Mouse (Mus musculus) stomach, embryonic 15.5 days (tissue): ENCODE results near the gene Nenf. TPM values are rescaled to one million over a fixed set of nuclear protein-coding genes. Genes with fewer than 3 reads are reported as not detected.

Experiments used
- ATAC-seq: fragments of 200-750 bp; cut with Nextera tagmentation; 2 replicates; pipeline ENCODE4 v1.8.0; 2017; ENCODE audit warnings: low read depth, moderate number of reproducible peaks, moderate TSS enrichment; ENCODE audit not compliant: insufficient read depth, low FRiP score
- H3K27ac ChIP-seq: fragments of 300-500 bp; sonication (generic); 2 replicates; pipeline ENCODE4 v1.5.1; 2015; ENCODE audit warnings: mild to moderate bottlenecking, inconsistent platforms
- H3K27me3 ChIP-seq: fragments of 300-500 bp; sonication (generic); replicated peaks from 2 replicates; pipeline ENCODE4 v1.6.1; 2015; ENCODE audit warnings: inconsistent platforms
- H3K36me3 ChIP-seq: fragments of 300-500 bp; sonication (generic); 2 replicates; pipeline ENCODE4 v1.6.1; 2015; ENCODE audit warnings: inconsistent platforms
- H3K4me1 ChIP-seq: fragments of 300-500 bp; sonication (generic); 2 replicates; pipeline ENCODE4 v1.6.1; 2015; ENCODE audit warnings: inconsistent platforms
- H3K4me2 ChIP-seq: fragments of 300-500 bp; sonication (generic); 2 replicates; pipeline ENCODE4 v1.6.1; 2015; ENCODE audit warnings: mild to moderate bottlenecking, inconsistent platforms
- H3K4me3 ChIP-seq: fragments of 300-500 bp; sonication (generic); replicated peaks from 2 replicates; pipeline ENCODE4 v1.5.1; 2015; ENCODE audit warnings: inconsistent platforms
- H3K9ac ChIP-seq: fragments of 300-500 bp; sonication (generic); 2 replicates; pipeline ENCODE4 v1.6.1; 2015; ENCODE audit warnings: inconsistent platforms
- H3K9me3 ChIP-seq: fragments of 300-500 bp; sonication (generic); 2 replicates; pipeline ENCODE4 v1.6.1; 2016; ENCODE audit warnings: inconsistent platforms
- WGBS: fragments of 180-500 bp; shearing (Covaris S2); methylation state at CpG from one replicate; pipeline ENCODE4 v1.1.7; 2015; 5-methylcytosine and 5-hydroxymethylcytosine counted together
- polyA plus RNA-seq: library from polyadenylated mRNA; unstranded; fragments of >200 nt; fragmentation: Nextera tagmentation; extraction: Ambion mirVana; gene quantifications from 2 replicates; pipeline ENCODE4 v1.2.1, GENCODE M21; 2015

The Nenf gene
- polyA plus RNA-seq, result 105 and 110 TPM in 2 replicates

GRCm38 (mm10) chr1:191317591-191318196 is at the start of gene Nenf:
Gene Nenf, minus strand, starts transcription at chr1:191318194.
- Histone ChIP-seq H3K27me3 (no peaks in the 10 kb centered on the region), H3K4me3 (peak within 1 kb of the TSS; percentile 72), H3K27ac (peak within 1 kb of the TSS; percentile 79), H3K9me3 (no peaks in the 10 kb centered on the region), H3K36me3 (no peaks in the 10 kb centered on the region), H3K9ac (peak within 1 kb of the TSS; percentile 90), H3K4me2 (peak within 1 kb of the TSS; percentile 70), H3K4me1 (no peaks in the 10 kb centered on the region)
- under 1% methylated on average over 54 of the region's 54 CpGs for WGBS
- peak; percentile 94 for ATAC-seq

DNA sequence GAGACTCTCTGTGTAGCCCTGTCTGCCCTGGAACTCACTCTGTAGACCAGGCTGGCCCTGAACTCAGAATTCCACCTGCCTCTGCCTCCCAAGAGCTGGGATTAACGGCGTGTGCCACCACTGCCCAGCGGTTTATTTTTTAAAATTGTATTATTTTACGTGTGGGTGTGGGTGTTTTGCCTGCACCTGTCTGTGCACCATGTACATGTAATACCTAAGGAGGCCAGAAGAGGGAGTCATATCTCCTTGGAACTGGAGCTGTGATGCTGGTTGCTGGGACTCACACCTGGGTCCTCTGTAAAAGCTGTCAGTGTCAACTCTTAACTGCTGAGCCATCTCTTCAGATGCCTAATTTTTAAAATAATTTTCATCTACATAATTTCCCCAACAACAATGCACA is 46.5 kb upstream of the Nenf start:
- no peak overlapping the region for H3K9ac ChIP-seq
- H3K27ac ChIP-seq, result no peak overlapping the region
- no peaks in the 10 kb centered on the region for H3K36me3 ChIP-seq
- H3K4me1 ChIP-seq, result no peaks in the 10 kb centered on the region
- H3K4me2 ChIP-seq, result no peak overlapping the region
- no peaks in the 10 kb centered on the region for H3K27me3 ChIP-seq
- 79% methylated on average over 4 of the region's 4 CpGs for WGBS
- no peaks in the 10 kb centered on the region for H3K9me3 ChIP-seq
- H3K4me3 ChIP-seq, result no peak overlapping the region
- no peak for ATAC-seq

DNA sequence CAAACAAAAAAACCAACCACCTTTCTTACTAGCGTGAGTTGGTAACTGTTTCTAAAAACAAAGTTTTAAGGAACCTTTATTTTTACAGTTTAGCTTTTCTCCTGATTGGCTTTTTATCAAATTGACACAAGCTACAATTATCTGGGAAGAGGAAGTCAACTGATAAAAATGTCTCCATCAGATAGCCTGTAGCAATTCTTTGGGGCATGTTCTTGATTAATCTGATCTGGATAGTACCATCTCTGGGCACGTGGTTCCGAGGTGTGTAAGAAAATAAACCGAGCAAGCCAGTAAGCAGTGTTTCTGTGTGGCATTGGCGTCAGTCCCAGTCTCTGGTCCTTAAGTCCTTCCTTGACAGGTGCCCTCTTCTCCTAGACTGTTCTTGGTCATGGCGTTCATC is 44.4 kb upstream of the Nenf start:
- H3K4me1 ChIP-seq, result no peaks in the 10 kb centered on the region
- H3K9ac ChIP-seq, result no peak overlapping the region
- H3K27me3 ChIP-seq, result no peaks in the 10 kb centered on the region
- H3K4me3 ChIP-seq, result no peak overlapping the region
- no peak overlapping the region for H3K4me2 ChIP-seq
- H3K36me3 ChIP-seq, result 0 out of 2 replicates have a peak, but pooled peaks cover 6% of the 10 kb centered on the region
- H3K9me3 ChIP-seq, result no peaks in the 10 kb centered on the region
- no peak overlapping the region for H3K27ac ChIP-seq
- no peak for ATAC-seq
- WGBS, result 84% methylated on average over 6 of the region's 6 CpGs

DNA sequence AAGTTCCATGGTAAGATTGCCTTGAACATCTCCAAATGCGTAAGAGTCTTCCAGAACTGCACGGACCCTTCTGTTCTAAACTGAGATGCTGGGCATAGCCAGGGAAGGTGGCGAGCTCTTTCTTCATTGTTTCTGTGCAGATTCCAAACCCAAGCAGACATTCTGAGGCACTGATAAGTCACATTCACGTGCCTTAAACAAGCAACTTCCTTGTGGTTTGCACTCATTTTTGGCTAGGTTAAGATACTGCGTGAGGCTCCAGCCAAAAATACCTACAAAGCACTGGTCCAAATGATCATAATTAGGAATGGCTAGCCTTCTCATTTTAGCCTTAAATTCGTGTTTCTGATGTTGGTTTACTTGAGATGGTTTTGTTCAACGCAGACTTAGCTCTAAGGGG is 41.5 kb upstream of the Nenf start:
- 86% methylated on average over 7 of the region's 7 CpGs for WGBS
- Histone ChIP-seq H3K27me3 (no peaks in the 10 kb centered on the region), H3K4me3 (no peak overlapping the region), H3K9ac (no peak overlapping the region), H3K36me3 (peaks cover 22% of the 10 kb centered on the region; the same call in 1 of the 2 replicates), H3K4me2 (no peak overlapping the region), H3K4me1 (no peaks in the 10 kb centered on the region), H3K9me3 (no peaks in the 10 kb centered on the region), H3K27ac (no peak overlapping the region)
- ATAC-seq, result no peak

DNA sequence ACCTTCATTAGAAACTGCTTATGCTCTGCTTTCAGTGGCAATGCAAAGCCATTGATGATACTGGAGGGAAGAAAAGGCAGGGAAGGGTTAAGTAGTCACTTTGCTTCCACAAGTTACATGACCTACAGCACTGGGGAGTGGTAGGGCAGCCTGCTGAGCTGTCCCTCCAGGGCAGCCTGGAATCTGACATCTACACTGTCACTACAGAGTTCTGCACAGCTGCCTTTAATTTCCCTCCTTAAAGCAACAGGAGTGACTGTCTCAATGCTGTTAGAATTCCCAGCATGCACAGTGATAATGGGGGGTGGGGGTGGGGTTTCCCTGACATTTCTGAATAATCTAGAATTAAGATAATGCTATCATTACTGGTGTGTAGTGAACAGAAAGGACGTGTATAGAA is 38.9 kb upstream of the Nenf start:
- Histone ChIP-seq H3K27me3 (no peaks in the 10 kb centered on the region), H3K4me2 (no peak overlapping the region), H3K9ac (no peak overlapping the region), H3K4me3 (no peak overlapping the region), H3K27ac (no peak overlapping the region), H3K36me3 (peaks cover 36% of the 10 kb centered on the region; the same call in 1 of the 2 replicates), H3K4me1 (no peaks in the 10 kb centered on the region), H3K9me3 (no peaks in the 10 kb centered on the region)
- 71% methylated on average over 1 of the region's 1 CpGs for WGBS
- no peak for ATAC-seq

GRCm38 (mm10) chr1:191353836-191354235 is 35.8 kb upstream of the Nenf start:
- H3K4me3 ChIP-seq, result no peak overlapping the region
- peaks cover 44% of the 10 kb centered on the region for H3K36me3 ChIP-seq
- no peak overlapping the region for H3K9ac ChIP-seq
- no peaks in the 10 kb centered on the region for H3K9me3 ChIP-seq
- WGBS, result 91% methylated on average over 4 of the region's 4 CpGs
- no peak overlapping the region for H3K27ac ChIP-seq
- no peaks in the 10 kb centered on the region for H3K27me3 ChIP-seq
- 0 out of 2 replicates have a peak, but pooled peaks cover 4% of the 10 kb centered on the region for H3K4me1 ChIP-seq
- no peak for ATAC-seq
- no peak overlapping the region for H3K4me2 ChIP-seq

GRCm38 (mm10) chr1:191352786-191353488 is 34.9 kb upstream of the Nenf start:
- 61% methylated on average over 14 of the region's 14 CpGs for WGBS
- H3K27ac ChIP-seq, result no peak overlapping the region
- no peak overlapping the region for H3K9ac ChIP-seq
- H3K27me3 ChIP-seq, result no peaks in the 10 kb centered on the region
- ATAC-seq, result no peak
- H3K4me1 ChIP-seq, result 0 out of 2 replicates have a peak, but pooled peaks cover 4% of the 10 kb centered on the region
- no peaks in the 10 kb centered on the region for H3K9me3 ChIP-seq
- no peak overlapping the region for H3K4me2 ChIP-seq
- peaks cover 43% of the 10 kb centered on the region for H3K36me3 ChIP-seq
- H3K4me3 ChIP-seq, result no peak overlapping the region

- H3K4me2 ChIP-seq, result no peak overlapping the region
- no peak for ATAC-seq
- 0 out of 2 replicates have a peak, but pooled peaks cover 4% of the 10 kb centered on the region for H3K4me1 ChIP-seq
- H3K36me3 ChIP-seq, result peaks cover 35% of the 10 kb centered on the region
- H3K4me3 ChIP-seq, result no peak overlapping the region
- no peak overlapping the region for H3K27ac ChIP-seq
- H3K9me3 ChIP-seq, result no peaks in the 10 kb centered on the region
- no peak overlapping the region for H3K9ac ChIP-seq
- 95% methylated on average over 5 of the region's 5 CpGs for WGBS
- H3K27me3 ChIP-seq, result no peaks in the 10 kb centered on the region
Observed at GRCm38 (mm10) chr1:191350355-191350754, 32.4 kb upstream of the Nenf start.

DNA sequence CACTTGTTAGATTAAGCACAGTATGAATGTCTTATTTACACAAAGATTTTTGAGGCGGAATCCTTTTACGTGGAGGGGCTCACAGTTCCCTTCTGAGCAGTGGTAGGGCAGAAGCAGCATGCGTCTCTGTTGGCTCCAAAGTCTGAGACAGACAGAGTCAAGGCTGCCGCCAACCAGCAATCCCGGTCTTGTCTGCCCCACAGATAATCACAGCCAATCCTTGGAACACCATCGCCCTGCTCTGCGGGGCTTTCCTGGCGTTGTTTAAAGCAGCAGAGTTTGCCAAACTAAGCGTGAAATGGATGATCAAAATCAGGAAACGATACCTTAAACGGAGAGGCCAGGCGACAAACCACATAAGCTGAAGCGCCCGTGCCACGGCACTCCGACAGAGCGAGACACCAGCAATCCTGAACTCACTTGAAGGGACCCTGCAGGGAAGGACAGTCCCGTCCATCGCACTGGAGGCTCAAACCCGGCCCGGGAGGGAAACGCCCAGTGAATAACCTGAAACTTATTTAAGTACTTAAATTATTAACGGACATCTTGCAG is 31.6 kb upstream of the Nenf start:
- Histone ChIP-seq H3K9me3 (no peaks in the 10 kb centered on the region), H3K27ac (peak overlapping the region; percentile 45), H3K4me2 (no peak overlapping the region), H3K9ac (no peak overlapping the region), H3K4me1 (0 out of 2 replicates have a peak, but pooled peaks cover 4% of the 10 kb centered on the region), H3K36me3 (peaks cover 31% of the 10 kb centered on the region), H3K4me3 (no peak overlapping the region), H3K27me3 (no peaks in the 10 kb centered on the region)
- ATAC-seq, result no peak
- 73% methylated on average over 23 of the region's 23 CpGs for WGBS

GRCm38 (mm10) chr1:191348996-191349395 is 31.0 kb upstream of the Nenf start:
- Histone ChIP-seq H3K36me3 (peaks cover 28% of the 10 kb centered on the region), H3K9ac (no peak overlapping the region), H3K27me3 (no peaks in the 10 kb centered on the region), H3K4me1 (0 out of 2 replicates have a peak, but pooled peaks cover 4% of the 10 kb centered on the region), H3K4me3 (no peak overlapping the region), H3K27ac (peak overlapping the region; percentile 45), H3K9me3 (no peaks in the 10 kb centered on the region), H3K4me2 (no peak overlapping the region)
- no peak for ATAC-seq
- WGBS, result 29% methylated on average over 5 of the region's 5 CpGs

- H3K9me3 ChIP-seq, result no peaks in the 10 kb centered on the region
- no peaks in the 10 kb centered on the region for H3K27me3 ChIP-seq
- peaks cover 24% of the 10 kb centered on the region for H3K36me3 ChIP-seq
- H3K4me1 ChIP-seq, result 0 out of 2 replicates have a peak, but pooled peaks cover 4% of the 10 kb centered on the region
- no peak for ATAC-seq
- 70% methylated on average over 2 of the region's 2 CpGs for WGBS
- H3K27ac ChIP-seq, result peak overlapping the region; percentile 26; the same call in 1 of the 2 replicates
- H3K4me2 ChIP-seq, result no peak overlapping the region
- H3K4me3 ChIP-seq, result no peak overlapping the region
- H3K9ac ChIP-seq, result no peak overlapping the region
Observed at GRCm38 (mm10) chr1:191348592-191348991, 30.6 kb upstream of the Nenf start.

GRCm38 (mm10) chr1:191347602-191348001 is 29.6 kb upstream of the Nenf start:
- H3K9me3 ChIP-seq, result no peaks in the 10 kb centered on the region
- ATAC-seq, result no peak
- H3K4me1 ChIP-seq, result 0 out of 2 replicates have a peak, but pooled peaks cover 4% of the 10 kb centered on the region
- no peak overlapping the region for H3K27ac ChIP-seq
- no peak overlapping the region for H3K9ac ChIP-seq
- H3K27me3 ChIP-seq, result no peaks in the 10 kb centered on the region
- 92% methylated on average over 8 of the region's 8 CpGs for WGBS
- no peak overlapping the region for H3K4me3 ChIP-seq
- H3K36me3 ChIP-seq, result peaks cover 20% of the 10 kb centered on the region; the same call in 1 of the 2 replicates
- no peak overlapping the region for H3K4me2 ChIP-seq
